Mouse (Mus musculus) T-helper 17 cell (primary cell): ENCODE measurements at regions not wholly inside any gene's neighbourhood (a gene's known extent, or its start where the extent isn't known, plus 50 kb on each side); places are given as distances from the start of the nearest gene placed in this dataset.

Source experiments
- in situ Hi-C, 2 experiments: fragments of 300-600 bp; cut with MboI, MseI; formaldehyde crosslinking; loops; 1 replicate in 1 of 2; 2 replicates in 1 of 2; pipeline ENCODE4 v1.15.1; 2025; ENCODE audit warnings: high pct_unique_total_duplicates in 2 of 2

DNA sequence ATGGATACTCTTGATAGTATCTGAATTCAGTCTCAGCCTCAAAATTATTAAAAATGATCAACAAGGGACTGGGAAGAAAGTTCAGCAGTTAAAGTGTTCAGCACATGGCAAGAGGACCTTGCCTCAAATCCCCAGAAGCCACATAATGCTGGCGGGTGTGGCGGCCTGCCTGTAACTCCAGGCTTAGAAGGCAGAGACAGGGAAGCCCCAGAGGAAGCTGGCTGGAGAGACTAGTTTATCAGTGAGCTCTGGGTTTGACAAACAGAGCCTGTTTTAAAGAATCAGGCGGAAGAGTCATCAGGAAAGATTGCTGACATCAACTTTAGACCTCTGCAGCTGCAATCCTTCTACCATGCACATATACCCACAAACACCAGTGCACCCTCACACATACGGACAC, 52.1 kb upstream of the Fyn start:
- in situ Hi-C loops: no loop called here

DNA sequence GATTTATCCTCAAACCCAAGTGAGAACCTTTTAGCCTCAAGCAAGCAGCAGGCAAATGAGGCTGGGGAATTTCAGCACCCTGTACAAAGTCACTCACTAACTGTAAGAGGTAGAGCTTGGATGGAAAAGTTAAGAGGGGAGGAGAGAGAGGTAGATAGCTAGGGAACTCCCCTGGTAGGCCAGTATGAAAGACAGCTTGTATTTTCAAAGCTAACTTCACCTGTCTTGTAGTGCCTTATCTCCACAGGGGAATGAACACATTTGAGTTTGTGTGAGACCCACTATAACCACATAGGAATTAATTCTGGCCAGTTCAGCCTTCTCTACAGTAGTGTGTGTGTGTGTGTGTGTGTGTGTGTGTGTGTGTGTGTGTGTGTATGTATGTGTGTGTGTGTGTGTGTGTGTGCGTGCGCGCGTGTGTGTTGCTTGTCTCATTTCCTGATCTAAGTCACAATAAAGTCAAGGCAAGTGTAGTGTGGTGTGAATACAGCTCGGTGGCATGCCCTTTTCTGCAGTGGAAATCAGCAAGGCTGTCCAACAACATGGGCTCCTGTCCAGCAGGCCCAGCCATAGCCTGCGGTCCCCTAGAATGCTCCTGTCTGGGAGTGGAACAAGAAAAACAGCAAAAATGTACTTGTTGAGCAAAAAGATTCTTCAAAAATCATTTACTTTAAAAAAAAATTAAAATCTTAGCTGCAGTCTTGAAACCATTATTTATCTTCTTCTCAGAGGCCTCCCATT, 53.1 kb upstream of the Fyn start:
- in situ Hi-C loops: no loop called here

DNA sequence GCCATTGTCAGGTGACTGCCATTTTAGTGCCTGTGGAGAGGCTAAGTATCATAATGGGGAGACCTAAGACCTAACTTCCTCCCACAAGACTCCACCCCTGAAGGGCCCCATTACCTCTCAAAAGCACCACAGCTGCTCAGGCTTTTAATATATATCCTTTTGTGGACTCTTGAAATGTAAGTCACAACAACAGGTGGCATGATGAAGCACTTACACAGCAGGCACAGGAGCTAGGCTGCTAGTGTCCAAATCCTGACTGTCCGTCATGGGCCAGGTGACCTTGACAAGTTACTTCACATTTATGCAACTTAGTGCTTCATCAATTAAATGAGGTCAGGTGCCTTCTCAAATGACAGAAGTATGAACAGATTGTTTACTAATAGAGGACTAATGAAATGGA, 57.2 kb upstream of the Fyn start:
- in situ Hi-C loops: no loop called here

DNA sequence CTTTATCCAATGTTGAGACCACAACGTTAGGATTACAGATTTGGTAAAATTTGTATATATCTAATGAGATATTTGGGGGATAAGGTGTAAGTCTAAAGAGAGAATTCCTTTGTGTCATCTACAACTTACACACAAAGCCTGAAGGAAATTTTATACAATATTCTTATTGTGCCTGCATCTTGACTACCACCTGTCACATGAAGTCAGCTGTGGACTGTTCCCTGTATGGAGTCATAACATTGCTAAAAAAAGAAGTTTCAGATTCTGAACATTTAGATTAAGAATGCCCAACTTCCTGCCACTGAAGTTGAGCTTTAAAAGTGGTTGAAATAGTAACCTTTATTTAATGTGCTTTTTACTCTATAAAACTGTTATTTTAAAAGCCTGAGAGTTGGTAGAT, 60.1 kb upstream of the Fyn start:
- in situ Hi-C loops: no loop called here

DNA sequence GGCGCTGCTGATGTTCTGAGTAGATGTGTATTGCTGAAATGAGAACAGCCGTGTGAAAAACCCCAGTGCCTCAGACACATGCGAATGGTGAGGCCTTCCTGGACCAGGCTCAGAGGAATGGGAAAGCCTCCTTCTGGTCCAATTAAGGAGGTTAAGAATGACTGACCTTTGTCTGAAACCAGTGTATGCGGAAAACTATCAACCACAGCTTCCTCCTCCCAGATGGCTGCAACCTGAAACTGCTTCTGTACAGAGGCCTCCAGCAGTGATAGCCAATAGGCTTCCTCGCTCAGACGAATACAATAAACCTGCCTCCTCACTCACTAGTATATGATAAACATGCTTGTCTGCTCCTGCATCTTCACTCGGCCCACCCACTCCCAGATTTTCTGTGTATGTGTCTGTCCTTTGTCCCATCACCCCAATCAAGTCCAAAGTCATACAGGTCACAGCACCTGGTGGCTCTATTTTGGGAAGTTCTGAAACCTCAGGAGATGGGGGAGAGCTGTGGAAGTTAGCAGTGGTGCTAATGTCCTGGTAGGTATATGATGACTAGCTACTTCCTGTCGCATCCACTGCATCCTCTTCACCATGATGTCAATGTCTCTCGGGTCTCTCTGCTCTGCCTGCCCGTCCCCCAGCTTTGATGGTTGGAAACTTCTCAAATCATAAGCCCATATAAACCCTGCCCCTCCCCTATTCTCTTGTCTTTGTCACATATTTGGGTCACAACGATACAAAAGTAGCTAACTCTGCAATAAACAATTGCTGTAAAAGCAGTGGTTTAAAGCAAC, 75.8 kb upstream of the Fyn start:
- in situ Hi-C loops: no loop called here

DNA sequence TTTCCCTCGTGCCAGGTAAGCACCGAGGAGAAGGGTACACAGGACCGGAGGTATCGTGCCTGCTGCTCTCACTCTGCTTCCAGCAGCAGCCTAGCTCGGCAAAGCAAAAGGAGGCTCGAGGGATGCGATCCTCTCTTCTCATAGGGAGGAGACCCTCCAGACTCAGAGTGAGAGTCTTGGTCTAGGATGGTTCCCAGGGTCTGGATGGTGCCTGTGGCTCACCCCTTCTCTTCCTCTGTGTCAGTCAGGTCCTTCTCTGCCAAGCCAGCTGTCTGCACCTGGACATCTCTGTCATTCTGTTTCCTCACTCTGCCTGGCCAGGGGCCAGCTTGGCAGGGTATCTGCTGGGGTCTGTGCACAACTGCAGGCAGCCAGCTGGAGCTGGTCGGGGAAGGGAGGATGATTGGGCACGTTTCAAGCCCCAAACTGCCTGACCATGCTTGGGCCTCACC, 76.9 kb upstream of the Fyn start:
- in situ Hi-C loops: no loop called here

DNA sequence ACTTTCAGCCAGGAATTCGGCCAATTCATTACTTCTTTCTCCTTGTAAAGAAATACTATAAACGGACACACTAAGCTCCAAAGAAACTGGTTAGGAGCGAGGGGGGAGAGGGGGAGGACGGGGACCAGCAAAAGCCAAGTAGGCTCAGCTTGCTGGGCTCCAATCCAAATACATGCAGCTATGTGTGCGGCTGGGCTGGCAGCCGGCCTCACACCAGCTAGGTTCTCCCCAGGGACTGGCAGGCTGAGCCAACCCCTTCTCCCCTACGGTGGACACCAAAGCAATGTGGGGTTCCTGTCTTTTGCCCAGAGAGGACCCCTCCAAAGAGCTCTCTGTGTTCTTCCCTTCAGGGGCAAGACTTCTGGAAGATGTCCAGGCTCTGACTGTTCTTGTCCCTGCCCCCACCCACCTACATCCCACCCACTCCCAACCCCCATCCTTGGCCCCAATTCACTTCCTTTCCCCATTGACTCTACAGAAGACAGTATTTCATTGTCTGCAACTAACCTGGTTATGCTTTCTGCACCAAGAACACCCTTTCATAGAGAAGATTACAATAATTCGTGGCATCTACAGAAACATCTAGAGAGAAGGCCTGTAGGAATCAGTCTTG, 77.4 kb upstream of the Fyn start:
- in situ Hi-C loops: no loop called here

DNA sequence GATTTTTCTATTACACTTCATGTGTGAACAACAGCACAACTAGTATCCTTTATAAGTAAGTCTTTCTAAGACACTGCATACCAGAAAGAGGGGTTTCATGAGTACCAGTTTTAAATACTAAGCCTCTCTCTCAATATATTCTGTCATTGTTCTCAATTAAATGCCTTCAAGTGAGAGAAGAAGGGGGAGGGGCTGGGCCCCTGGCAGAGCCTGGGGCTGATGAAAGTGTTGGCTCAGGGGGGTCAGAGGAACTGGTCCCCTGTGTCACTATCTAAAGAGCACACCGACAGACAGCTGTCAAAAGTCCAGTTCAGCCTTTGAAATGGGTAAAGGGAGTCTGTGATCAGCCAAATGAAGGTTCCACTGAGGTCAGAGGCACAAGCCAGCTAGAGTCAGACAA, 78.4 kb upstream of the Fyn start:
- in situ Hi-C loops: no loop called here

DNA sequence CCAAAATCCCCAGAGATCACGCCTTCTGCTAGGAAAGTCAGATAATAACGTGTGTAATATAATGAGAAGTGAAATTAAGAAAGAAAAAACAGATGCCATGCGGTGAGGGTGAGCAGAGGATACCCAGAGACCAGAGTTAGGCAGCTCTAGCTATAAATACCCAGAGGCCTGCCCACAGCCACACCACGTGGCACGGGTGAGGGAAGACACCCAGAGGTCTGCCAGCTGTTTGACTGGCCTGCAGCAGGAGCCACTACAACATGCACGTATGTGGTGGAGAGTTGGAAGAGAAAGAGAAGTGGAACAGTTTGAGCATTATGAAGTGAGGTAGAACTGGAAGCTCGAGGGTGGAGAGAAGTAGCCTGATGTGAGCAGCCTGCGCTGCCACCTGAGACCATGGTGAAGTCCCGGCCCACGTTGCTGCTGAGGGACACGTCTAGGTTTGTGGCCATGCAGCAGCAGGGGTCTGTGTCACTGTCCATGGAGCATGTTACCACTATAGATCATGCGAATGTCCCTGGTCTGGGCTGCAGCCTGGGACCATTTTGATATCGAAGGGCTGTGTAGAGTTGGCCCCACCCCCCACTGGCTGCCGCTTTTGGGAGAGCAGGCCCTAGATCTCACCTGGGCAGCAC, 88.2 kb upstream of the Fyn start:
- in situ Hi-C loops: no loop called here

DNA sequence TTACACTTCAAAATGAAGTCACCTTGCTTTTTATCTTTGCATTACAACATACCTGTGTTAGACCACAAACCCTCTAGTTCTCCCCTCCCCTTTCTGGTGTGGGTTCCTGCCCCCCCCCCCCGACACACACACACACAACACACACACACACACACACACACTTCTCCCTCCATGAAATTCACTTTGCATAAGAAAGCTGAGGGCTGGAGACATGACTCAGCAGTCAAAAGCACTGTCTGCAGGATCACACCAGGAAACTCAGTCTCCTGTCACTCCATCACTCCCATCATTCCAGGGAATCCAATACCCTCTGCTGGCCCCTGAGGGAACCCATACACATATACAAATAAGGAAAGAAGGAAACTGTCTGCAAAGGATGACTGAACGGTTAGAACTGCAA, 94.5 kb upstream of the Fyn start:
- in situ Hi-C loops: no loop called here

DNA sequence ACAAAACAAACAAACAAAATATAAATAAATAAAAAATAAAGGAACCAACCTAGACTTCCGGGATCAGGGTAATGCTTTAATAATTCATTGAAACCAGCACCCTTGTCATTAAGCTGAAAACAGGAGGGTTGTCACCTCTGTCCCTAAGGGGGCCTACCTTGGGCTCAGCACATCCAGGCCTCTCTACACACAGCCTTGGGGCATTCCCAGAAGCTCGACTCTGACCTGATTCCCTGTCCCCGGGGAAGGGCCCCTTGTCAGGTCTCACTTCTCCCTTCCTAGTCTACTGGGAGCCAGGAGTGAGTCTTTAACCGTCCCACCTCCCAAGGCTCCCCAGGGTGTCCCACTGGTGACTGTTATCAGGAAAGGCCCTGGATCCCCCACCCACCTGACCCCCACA, 95.2 kb upstream of the Fyn start:
- in situ Hi-C loops: no loop called here

DNA sequence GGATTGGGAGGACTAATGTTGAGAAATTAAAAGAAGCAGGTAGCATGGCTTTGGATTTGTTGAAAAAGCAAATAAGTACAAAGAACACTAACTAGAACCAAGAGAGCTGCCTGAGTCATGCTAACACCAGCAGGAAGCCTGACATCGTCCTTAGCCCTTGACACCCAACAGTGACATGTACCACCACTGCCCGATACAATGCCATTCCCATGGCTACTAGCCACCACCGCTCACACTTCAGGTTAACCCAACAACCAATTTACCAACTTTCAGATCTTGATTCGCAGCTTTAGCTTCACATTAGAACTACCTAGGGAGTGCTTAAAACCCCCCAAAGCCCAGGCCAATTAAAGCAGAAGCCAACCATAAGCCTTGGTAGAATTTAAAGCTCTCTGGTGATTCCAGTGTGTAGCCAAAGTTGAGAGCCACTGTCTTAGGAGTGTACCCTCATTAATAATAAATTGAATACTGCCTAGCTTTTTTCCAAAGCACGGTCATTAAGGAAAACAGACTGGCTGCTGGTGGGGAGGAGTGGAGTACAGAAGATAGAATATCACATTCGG, 96.2 kb upstream of the Fyn start:
- in situ Hi-C loops: no loop called here

DNA sequence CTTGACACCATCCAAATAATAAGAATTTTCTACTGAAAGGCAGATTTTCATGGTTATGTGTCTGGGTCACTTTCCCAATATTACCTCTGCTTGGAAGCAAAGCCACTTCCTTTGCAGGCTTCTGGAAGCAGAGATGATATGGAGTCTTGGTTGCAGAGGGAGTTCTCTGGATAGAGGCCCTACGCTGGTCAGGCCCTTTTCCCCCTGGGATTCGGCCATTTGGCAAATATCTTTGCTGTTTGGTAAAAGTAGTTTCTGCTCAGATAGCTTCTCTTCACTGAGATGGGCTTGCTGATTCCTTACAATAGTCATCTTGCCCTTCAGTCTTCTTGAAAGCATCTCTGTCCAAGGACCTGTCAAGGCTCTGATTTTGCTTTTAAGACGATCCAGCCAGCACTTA, 98.2 kb upstream of the Fyn start:
- in situ Hi-C loops: no loop called here

DNA sequence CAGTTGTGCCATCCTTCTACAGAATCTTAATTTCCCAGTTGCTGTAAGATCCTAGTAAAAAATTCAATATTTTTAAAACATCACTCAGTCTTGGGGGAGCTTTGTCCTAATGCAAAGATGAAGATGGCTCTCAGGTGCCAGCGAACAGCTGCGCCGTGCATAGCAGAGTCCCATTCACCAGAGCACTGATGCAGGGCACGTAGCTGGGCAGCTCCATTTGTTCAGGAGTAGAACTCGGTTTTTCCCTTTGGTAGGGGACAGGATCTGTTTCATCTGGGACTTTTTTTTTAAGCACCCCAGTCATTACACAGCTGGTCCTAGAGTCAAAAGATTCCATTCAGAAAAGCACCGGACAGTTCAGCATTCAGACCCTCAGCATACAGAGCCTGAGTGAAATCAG, 101.4 kb upstream of the Fyn start:
- in situ Hi-C loops: no loop called here

DNA sequence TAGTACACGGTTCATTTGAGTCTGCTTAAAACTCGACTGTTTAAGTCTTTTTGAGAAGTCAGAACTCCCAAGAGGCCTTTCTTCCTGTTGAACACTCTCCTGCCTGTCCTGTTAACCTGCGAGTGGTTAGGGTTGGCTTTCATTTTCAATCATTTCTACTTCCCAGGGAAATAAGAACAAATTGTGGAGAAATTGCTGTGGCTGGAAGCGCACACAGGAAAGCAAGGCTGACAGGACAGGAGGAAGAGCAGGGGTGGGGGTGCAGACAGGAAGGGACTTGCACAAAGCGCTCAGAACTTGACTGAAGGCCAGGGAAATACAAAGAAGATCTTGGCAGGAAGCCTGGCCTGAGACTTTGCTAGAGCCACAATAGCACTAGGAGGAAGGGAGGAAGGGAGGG, 102.2 kb upstream of the Fyn start:
- in situ Hi-C loops: no loop called here

DNA sequence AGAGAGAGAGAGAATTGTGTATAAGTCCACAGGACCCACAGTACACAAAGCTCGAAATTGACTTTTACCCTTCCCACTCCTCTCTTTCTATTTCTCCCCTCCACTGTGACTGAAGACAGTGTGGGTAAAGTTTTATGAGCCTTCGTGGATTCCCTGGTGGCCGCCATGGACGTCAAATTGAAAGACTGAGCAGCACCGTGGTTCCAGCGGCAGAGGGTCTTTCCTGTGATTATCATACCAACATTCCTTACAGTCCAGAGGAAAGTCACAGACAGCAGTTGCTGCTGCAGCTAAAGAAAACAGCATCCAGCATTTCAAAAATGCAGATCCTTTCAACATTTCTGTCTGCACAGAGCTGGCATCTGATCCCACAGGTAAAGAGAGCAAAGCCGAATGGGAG, 98.9 kb upstream of the Ccn6 start:
- in situ Hi-C loops: no loop called here

DNA sequence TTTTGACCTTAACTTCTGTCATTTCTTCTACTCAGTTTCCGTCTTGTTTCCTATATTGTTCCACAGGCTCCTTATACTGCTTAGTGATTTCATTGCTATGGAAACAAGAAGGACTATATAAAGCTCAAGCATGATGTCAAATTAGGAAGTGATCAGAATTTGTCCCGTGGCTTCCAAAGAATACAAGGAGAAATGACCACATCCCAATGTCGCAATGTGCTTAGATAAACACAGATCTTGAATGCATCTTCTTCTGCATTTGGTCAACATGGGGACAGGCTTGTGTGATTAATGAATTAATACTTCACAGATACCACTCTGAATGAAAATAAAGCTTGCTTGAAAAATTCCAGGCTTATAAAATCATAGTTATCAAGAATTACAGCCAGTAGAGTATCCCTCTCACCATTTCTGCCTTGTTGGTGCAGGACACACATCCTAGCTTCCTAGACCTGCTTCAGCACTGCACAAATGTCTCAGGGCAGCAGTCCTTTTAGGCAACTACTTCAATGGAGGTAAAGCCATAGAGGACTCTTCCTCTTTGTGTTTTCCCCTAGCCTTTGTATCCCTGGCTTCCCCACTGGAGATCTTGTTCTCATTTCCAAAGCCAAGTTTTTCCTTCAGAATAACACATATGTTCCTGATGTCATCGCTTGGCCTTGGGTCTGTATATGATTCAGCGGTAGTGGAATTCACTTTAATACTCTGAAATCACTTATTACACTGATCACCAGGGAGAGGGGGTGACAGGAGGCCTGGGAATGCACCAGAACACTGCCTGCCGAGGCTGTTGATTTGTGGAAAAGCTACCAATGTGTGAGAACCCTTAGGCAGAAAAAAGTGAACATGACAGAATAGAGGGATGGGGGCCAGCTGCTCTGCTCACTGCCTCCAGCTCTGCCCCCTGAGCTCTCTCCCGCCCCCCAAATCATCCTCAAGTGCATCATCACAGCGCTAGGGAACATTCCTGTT, 97.9 kb upstream of the Ccn6 start:
- in situ Hi-C loops: no loop called here

DNA sequence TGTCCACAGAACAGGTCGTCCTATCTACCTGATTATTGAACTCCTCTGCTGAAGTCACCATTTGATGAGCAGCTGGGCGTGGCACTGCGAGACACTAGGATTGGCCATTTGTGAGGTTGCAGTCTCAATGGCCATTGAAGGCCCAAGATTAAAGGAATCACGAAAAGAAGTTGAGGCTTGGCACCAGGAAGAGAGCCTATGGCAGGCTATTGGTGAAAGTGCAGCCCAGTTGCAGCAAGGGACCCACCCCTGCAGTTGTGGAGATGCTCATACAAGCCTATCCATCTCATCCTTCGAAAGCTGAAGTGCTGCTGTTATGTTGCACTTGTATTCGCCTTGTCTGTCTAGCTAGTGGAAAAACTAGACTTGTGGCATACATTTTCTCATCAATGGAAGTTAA, 96.5 kb upstream of the Ccn6 start:
- in situ Hi-C loops: no loop called here

DNA sequence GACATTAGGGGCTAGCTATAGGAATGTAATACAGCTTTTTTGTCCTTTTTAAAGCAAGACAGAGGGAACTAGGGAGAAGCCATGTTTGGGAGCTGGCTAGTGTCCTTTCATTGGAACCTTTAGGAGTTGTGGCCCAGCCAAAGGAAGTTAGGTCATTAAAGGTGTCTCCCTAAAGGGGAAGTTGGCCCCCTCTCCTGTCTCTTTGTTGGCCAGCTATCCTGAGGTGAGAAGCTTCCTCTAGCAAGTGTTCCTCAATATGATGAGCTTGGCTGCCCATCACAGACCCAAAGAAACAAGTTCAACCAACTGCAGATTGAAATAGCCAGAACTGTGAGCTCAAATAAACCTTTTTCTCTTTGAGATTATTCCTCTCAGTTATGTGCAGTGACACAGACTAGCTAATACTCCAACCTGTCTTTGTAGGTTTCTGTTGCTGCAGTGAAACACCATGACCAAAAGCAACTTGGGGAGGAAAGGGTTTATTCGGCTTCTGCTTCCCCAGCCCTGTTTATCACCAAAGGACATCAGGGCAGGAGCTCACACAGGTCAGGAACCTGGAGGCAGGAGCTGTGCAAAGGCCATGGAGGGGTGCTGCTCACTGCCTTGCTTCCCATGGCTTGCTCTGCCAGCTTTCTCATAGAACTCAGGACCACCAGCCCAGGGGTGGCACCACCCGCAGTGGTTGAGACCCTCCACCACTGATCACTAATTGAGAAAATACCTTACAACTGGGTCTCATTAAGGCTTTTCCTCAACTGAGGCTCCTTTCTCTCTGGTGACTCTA, 94.0 kb upstream of the Ccn6 start:
- in situ Hi-C loops: no loop called here

DNA sequence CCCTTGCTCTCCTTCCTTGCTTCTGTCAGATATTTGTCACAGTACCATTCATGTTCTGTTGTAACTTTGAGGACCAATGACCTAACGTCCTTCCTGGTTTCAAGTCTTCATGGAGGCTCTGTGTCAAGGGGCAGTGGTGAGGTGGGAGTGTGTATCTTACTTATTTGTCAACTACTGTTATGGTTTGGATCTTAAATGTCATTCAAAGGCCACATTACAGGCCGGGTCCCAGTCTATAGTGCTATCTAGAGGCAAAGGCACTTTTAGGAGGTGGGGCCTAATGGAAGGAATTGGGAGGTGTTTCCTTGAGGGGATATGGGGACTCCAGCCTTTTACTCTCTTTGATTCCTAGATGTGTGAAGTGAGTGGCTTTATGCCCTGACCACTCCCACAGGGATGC, 91.0 kb upstream of the Ccn6 start:
- in situ Hi-C loops: no loop called here
